Mouse (Mus musculus): ENCODE measurements around the gene T2.
"Not testable (repeated sequence)": the region's sequence is repeated elsewhere in the genome, so short reads cannot be mapped to it uniquely, and the experiment has no call there.

T2 gene

GRCm38 (mm10) chr17:8355692-8356091, at the start of gene T2:
Gene T2, plus strand, starts transcription at chr17:8355992.
- DNase-seq: no peak

- peak; percentile 97 to 98 for DNase-seq
Observed at GRCm38 (mm10) chr17:8310838-8311614, 44.8 kb upstream of the T2 start, which contains the start of gene Sft2d1. Gene Sft2d1, plus strand, starts transcription at chr17:8311102.

- peak in 1 of 2 experiments; percentile 15 for DNase-seq
Observed at GRCm38 (mm10) chr17:8311751-8312150, 44.0 kb upstream of the T2 start.

- DNase-seq: no peak
Observed at GRCm38 (mm10) chr17:8313976-8314375, 41.8 kb upstream of the T2 start.

- peak; percentile 39 to 60 for DNase-seq
Observed at GRCm38 (mm10) chr17:8316251-8316650, 39.5 kb upstream of the T2 start.

GRCm38 (mm10) chr17:8326877-8327276, 28.9 kb upstream of the T2 start:
- not testable (repeated sequence) for DNase-seq

- DNase-seq: no peak
Observed at GRCm38 (mm10) chr17:8328511-8329174, 27.1 kb upstream of the T2 start.

- no peak for DNase-seq
Observed at GRCm38 (mm10) chr17:8330602-8331001, 25.2 kb upstream of the T2 start.

GRCm38 (mm10) chr17:8337159-8337558, 18.6 kb upstream of the T2 start, which contains the start of gene Prr18:
Gene Prr18, plus strand, starts transcription at chr17:8337459.
- DNase-seq: not testable (repeated sequence)

GRCm38 (mm10) chr17:8339666-8340374, 16.0 kb upstream of the T2 start:
- DNase-seq: peak; percentile 58 to 78

- DNase-seq: peak; percentile 57 to 67
Observed at GRCm38 (mm10) chr17:8340407-8341359, 15.1 kb upstream of the T2 start.

- no peak for DNase-seq
Observed at GRCm38 (mm10) chr17:8341360-8341963, 14.3 kb upstream of the T2 start.

GRCm38 (mm10) chr17:8342706-8343105, 13.1 kb upstream of the T2 start:
- no peak for DNase-seq

- DNase-seq: no peak
Observed at GRCm38 (mm10) chr17:8343416-8343815, 12.4 kb upstream of the T2 start.

GRCm38 (mm10) chr17:8347765-8348285, 8.0 kb upstream of the T2 start:
- no peak for DNase-seq

GRCm38 (mm10) chr17:8348941-8349340, 6.9 kb upstream of the T2 start:
- DNase-seq: no peak

GRCm38 (mm10) chr17:8351088-8351487, 4.7 kb upstream of the T2 start:
- no peak for DNase-seq

- DNase-seq: peak in 1 of 2 experiments; percentile 9
Observed at GRCm38 (mm10) chr17:8357498-8357897, 1.7 kb downstream of the T2 start.

- peak in 1 of 2 experiments; percentile 1 for DNase-seq
Observed at GRCm38 (mm10) chr17:8360876-8361275, 5.1 kb downstream of the T2 start.

GRCm38 (mm10) chr17:8361281-8362103, 5.7 kb downstream of the T2 start:
- peak in 1 of 2 experiments; percentile 18 for DNase-seq

All from lung, postnatal 4 days (tissue).